ENCODE assay signal across 8 mouse cellular contexts in genomic region chr11:70667271-70668150, GRCm38 (mm10). TPM values are rescaled to one million over a fixed set of nuclear protein-coding genes. Genes with fewer than 3 reads are reported as not detected.
DNase-seq lines count a peak whose midpoint lies in the region; ATAC-seq lines count a peak whose summit lies in the region.

No protein-coding gene starts in this region.

- H3K9me3 ChIP-seq in kidney, embryonic 14.5 days (ENCODE audit: control insufficient read depth, low read length) = no peaks in the 10 kb centered on the region
- no peaks in the 10 kb centered on the region for H3K9me3 ChIP-seq in embryonic facial prominence, embryonic 10.5 days
- H3K9me3 ChIP-seq in hindbrain, embryonic 16.5 days (ENCODE audit: control insufficient read depth, low read length) = no peaks in the 10 kb centered on the region
- H3K9me3 ChIP-seq in midbrain, embryonic 16.5 days (replicated peaks; ENCODE audit: control insufficient read depth, low read length, poor library complexity, severe bottlenecking) = no peaks in the 10 kb centered on the region

- peak overlapping the region; percentile 57 for H3K4me3 ChIP-seq in kidney, embryonic 14.5 days (ENCODE audit: low read length)
- peak overlapping the region; percentile 64 for H3K4me3 ChIP-seq in embryonic facial prominence, embryonic 10.5 days
- peak overlapping the region; percentile 64 for H3K4me3 ChIP-seq in hindbrain, embryonic 16.5 days (ENCODE audit: low read length)
- peak overlapping the region; percentile 57 for H3K4me3 ChIP-seq in midbrain, embryonic 16.5 days (ENCODE audit: low read depth, low read length)

- H3K9ac ChIP-seq in kidney, embryonic 14.5 days (ENCODE audit: low read depth, low read length) = peak overlapping the region; percentile 64
- no peak overlapping the region; the same call in 1 of the 2 replicates for H3K9ac ChIP-seq in hindbrain, embryonic 16.5 days (ENCODE audit: low read depth, low read length)
- H3K9ac ChIP-seq in midbrain, embryonic 16.5 days (ENCODE audit: low read depth, low read length) = no peak overlapping the region

- H3K4me2 ChIP-seq in kidney, embryonic 14.5 days (replicated peaks; ENCODE audit: low read depth, low read length) = peak overlapping the region; percentile 81
- H3K4me2 ChIP-seq in hindbrain, embryonic 16.5 days (ENCODE audit: low read length) = peak overlapping the region; percentile 94
- H3K4me2 ChIP-seq in midbrain, embryonic 16.5 days (ENCODE audit: low read length) = peak overlapping the region; percentile 69

- no peaks in the 10 kb centered on the region for H3K27me3 ChIP-seq in kidney, embryonic 14.5 days (ENCODE audit: control insufficient read depth, insufficient read depth, low read length)
- no peaks in the 10 kb centered on the region for H3K27me3 ChIP-seq in embryonic facial prominence, embryonic 10.5 days (replicated peaks; ENCODE audit: low read depth, poor library complexity, severe bottlenecking)
- H3K27me3 ChIP-seq in hindbrain, embryonic 16.5 days (replicated peaks; ENCODE audit: control insufficient read depth, insufficient read depth, low read length) = no peaks in the 10 kb centered on the region
- H3K27me3 ChIP-seq in midbrain, embryonic 16.5 days (ENCODE audit: control insufficient read depth, insufficient read depth, low read depth, low read length) = no peaks in the 10 kb centered on the region

- peaks cover 15% of the 10 kb centered on the region for H3K4me1 ChIP-seq in kidney, embryonic 14.5 days (ENCODE audit: control insufficient read depth, insufficient read depth, low read length)
- peaks cover 30% of the 10 kb centered on the region for H3K4me1 ChIP-seq in embryonic facial prominence, embryonic 10.5 days
- H3K4me1 ChIP-seq in hindbrain, embryonic 16.5 days (ENCODE audit: control insufficient read depth, insufficient read depth, low read depth, low read length) = peaks cover 18% of the 10 kb centered on the region
- H3K4me1 ChIP-seq in midbrain, embryonic 16.5 days (ENCODE audit: control insufficient read depth, insufficient read depth, low read length) = peaks cover 22% of the 10 kb centered on the region

- no peak for DNase-seq in kidney, postnatal 4 days
- DNase-seq in embryonic facial prominence, embryonic 10.5 days (ENCODE audit: low spot score) = no peak
- no peak for DNase-seq in B cell, adult 2 months
- DNase-seq in ovary, adult 18-20 months (ENCODE audit: low spot score) = no peak
- DNase-seq in testis, postnatal 14 days (ENCODE audit: low spot score) = no peak

- no peak for ATAC-seq in kidney, embryonic 14.5 days (ENCODE audit: low FRiP score, low TSS enrichment)
- no peak for ATAC-seq in hindbrain, embryonic 16.5 days
- ATAC-seq in midbrain, embryonic 16.5 days = no peak

- peak overlapping the region; percentile 89 for H3K27ac ChIP-seq in kidney, embryonic 14.5 days (ENCODE audit: low read depth, low read length)
- peak overlapping the region; percentile 95 for H3K27ac ChIP-seq in embryonic facial prominence, embryonic 10.5 days (replicated peaks)
- no peak overlapping the region; the same call in 1 of the 2 replicates for H3K27ac ChIP-seq in hindbrain, embryonic 16.5 days (ENCODE audit: low read depth, low read length)
- peak overlapping the region; percentile 97 for H3K27ac ChIP-seq in midbrain, embryonic 16.5 days (ENCODE audit: low read length)

- WGBS in kidney, embryonic 14.5 days = 63% methylated on average over 14 of the region's 14 CpGs
- WGBS in embryonic facial prominence, embryonic 10.5 days = 67% methylated on average over 14 of the region's 14 CpGs
- WGBS in hindbrain, embryonic 16.5 days = 80% methylated on average over 14 of the region's 14 CpGs
- WGBS in midbrain, embryonic 16.5 days = 77% methylated on average over 14 of the region's 14 CpGs

- H3K36me3 ChIP-seq in kidney, embryonic 14.5 days (ENCODE audit: control insufficient read depth, insufficient read depth, low read length) = peaks cover 58% of the 10 kb centered on the region
- peaks cover 63% of the 10 kb centered on the region for H3K36me3 ChIP-seq in embryonic facial prominence, embryonic 10.5 days (replicated peaks)
- peaks cover 13% of the 10 kb centered on the region for H3K36me3 ChIP-seq in hindbrain, embryonic 16.5 days (ENCODE audit: control insufficient read depth, insufficient read depth, low read length)
- H3K36me3 ChIP-seq in midbrain, embryonic 16.5 days (ENCODE audit: control insufficient read depth, insufficient read depth, low read length) = peaks cover 13% of the 10 kb centered on the region

RNA-seq across cellular contexts. Expression of gene Spag7, which starts 1.7 kb away (rescaled TPM):
- polyA plus RNA-seq in kidney, embryonic 14.5 days (2014; fragmentation: Nextera tagmentation; extraction: Ambion mirVana) = 177 and 230 TPM in 2 replicates
- polyA plus RNA-seq in embryonic facial prominence, embryonic 10.5 days (2016; fragmentation: Nextera tagmentation; extraction: Ambion mirVana) = 181 and 185 TPM in 2 replicates
- 151 and 161 TPM in 2 replicates for polyA plus RNA-seq in hindbrain, embryonic 16.5 days (2015; fragmentation: Nextera tagmentation; extraction: Ambion mirVana)
- 151 and 157 TPM in 2 replicates for polyA plus RNA-seq in midbrain, embryonic 16.5 days (2015; fragmentation: Nextera tagmentation; extraction: Ambion mirVana)

RNA-seq across cellular contexts. Expression of gene Eno3, which starts 10.5 kb away (rescaled TPM):
- polyA plus RNA-seq in kidney, embryonic 14.5 days (2014; fragmentation: Nextera tagmentation; extraction: Ambion mirVana) = 22.4 and 26.8 TPM in 2 replicates
- 72.9 and 88.4 TPM in 2 replicates for polyA plus RNA-seq in embryonic facial prominence, embryonic 10.5 days (2016; fragmentation: Nextera tagmentation; extraction: Ambion mirVana)
- polyA plus RNA-seq in hindbrain, embryonic 16.5 days (2015; fragmentation: Nextera tagmentation; extraction: Ambion mirVana) = 6.0 and 16.3 TPM in 2 replicates
- 6.0 and 8.1 TPM in 2 replicates for polyA plus RNA-seq in midbrain, embryonic 16.5 days (2015; fragmentation: Nextera tagmentation; extraction: Ambion mirVana)

RNA-seq across cellular contexts. Expression of gene Pfn1, which starts 13.1 kb away (rescaled TPM):
- polyA plus RNA-seq in kidney, embryonic 14.5 days (2014; fragmentation: Nextera tagmentation; extraction: Ambion mirVana) = 1,900 and 2,186 TPM in 2 replicates
- polyA plus RNA-seq in embryonic facial prominence, embryonic 10.5 days (2016; fragmentation: Nextera tagmentation; extraction: Ambion mirVana) = 2,153 and 2,165 TPM in 2 replicates
- polyA plus RNA-seq in hindbrain, embryonic 16.5 days (2015; fragmentation: Nextera tagmentation; extraction: Ambion mirVana) = 638 and 764 TPM in 2 replicates
- 617 and 632 TPM in 2 replicates for polyA plus RNA-seq in midbrain, embryonic 16.5 days (2015; fragmentation: Nextera tagmentation; extraction: Ambion mirVana)

RNA-seq across cellular contexts. Expression of gene Slc25a11, which starts 20.2 kb away (rescaled TPM):
- polyA plus RNA-seq in kidney, embryonic 14.5 days (2014; fragmentation: Nextera tagmentation; extraction: Ambion mirVana) = 153 and 171 TPM in 2 replicates
- 135 and 137 TPM in 2 replicates for polyA plus RNA-seq in embryonic facial prominence, embryonic 10.5 days (2016; fragmentation: Nextera tagmentation; extraction: Ambion mirVana)
- polyA plus RNA-seq in hindbrain, embryonic 16.5 days (2015; fragmentation: Nextera tagmentation; extraction: Ambion mirVana) = 185 and 191 TPM in 2 replicates
- 171 and 174 TPM in 2 replicates for polyA plus RNA-seq in midbrain, embryonic 16.5 days (2015; fragmentation: Nextera tagmentation; extraction: Ambion mirVana)

RNA-seq across cellular contexts. Expression of gene Camta2, which starts 20.4 kb away (rescaled TPM):
- 10.8 and 16.1 TPM in 2 replicates for polyA plus RNA-seq in kidney, embryonic 14.5 days (2014; fragmentation: Nextera tagmentation; extraction: Ambion mirVana)
- 10.5 and 10.9 TPM in 2 replicates for polyA plus RNA-seq in embryonic facial prominence, embryonic 10.5 days (2016; fragmentation: Nextera tagmentation; extraction: Ambion mirVana)
- polyA plus RNA-seq in hindbrain, embryonic 16.5 days (2015; fragmentation: Nextera tagmentation; extraction: Ambion mirVana) = 26.3 and 31.5 TPM in 2 replicates
- 22.1 and 22.4 TPM in 2 replicates for polyA plus RNA-seq in midbrain, embryonic 16.5 days (2015; fragmentation: Nextera tagmentation; extraction: Ambion mirVana)
